In genomic region chr14:17917899-17918298, GRCm38 (mm10) we compare ENCODE assay signal across 15 mouse cellular contexts.
DNase-seq lines count a peak whose midpoint lies in the region; ATAC-seq and TF ChIP-seq lines count a peak whose summit lies in the region.
"Had no signal": no experiment of that assay in that cellular context is flagged by ENCODE, and none has a peak within 500 bp of the region (broad histone marks: within the 10 kb centered on the region; RNA-seq: fewer than 3 reads in every experiment).

No protein-coding gene starts in this region.

- no peaks in the 10 kb centered on the region for H3K36me3 ChIP-seq in hindbrain, embryonic 14.5 days (replicated peaks; ENCODE audit: control insufficient read depth, insufficient read depth)
- H3K36me3 ChIP-seq in hindbrain, embryonic 10.5 days = no peaks in the 10 kb centered on the region
- no peaks in the 10 kb centered on the region for H3K36me3 ChIP-seq in midbrain, embryonic 12.5 days
- H3K36me3 ChIP-seq: embryonic facial prominence, embryonic 13.5 days; heart, embryonic 13.5 days; neural tube, embryonic 13.5 days had no signal

- no peaks in the 10 kb centered on the region for H3K27me3 ChIP-seq in hindbrain, embryonic 14.5 days (ENCODE audit: control insufficient read depth, insufficient read depth, low read length)
- no peaks in the 10 kb centered on the region for H3K27me3 ChIP-seq in hindbrain, embryonic 10.5 days (ENCODE audit: insufficient read depth, poor library complexity, severe bottlenecking)
- H3K27me3 ChIP-seq in midbrain, embryonic 12.5 days = no peaks in the 10 kb centered on the region
- H3K27me3 ChIP-seq: embryonic facial prominence, embryonic 13.5 days; heart, embryonic 13.5 days; megakaryocyte, embryonic 14.5 days; neural tube, embryonic 13.5 days had no signal

- H3K4me1 ChIP-seq in hindbrain, embryonic 14.5 days (replicated peaks; ENCODE audit: control insufficient read depth, insufficient read depth, low read length) = no peaks in the 10 kb centered on the region
- H3K4me1 ChIP-seq in hindbrain, embryonic 10.5 days (replicated peaks) = no peaks in the 10 kb centered on the region
- peaks cover 12% of the 10 kb centered on the region for H3K4me1 ChIP-seq in embryonic fibroblast, embryonic 13.5 days (ENCODE audit: control insufficient read depth, insufficient read depth, low read length)
- H3K4me1 ChIP-seq in midbrain, embryonic 12.5 days = 0 out of 2 replicates have a peak, but pooled peaks cover 3% of the 10 kb centered on the region
- H3K4me1 ChIP-seq: embryonic facial prominence, embryonic 13.5 days; heart, embryonic 13.5 days; megakaryocyte, embryonic 14.5 days; neural tube, embryonic 13.5 days had no signal

- no peak overlapping the region for H3K9ac ChIP-seq in hindbrain, embryonic 14.5 days
- H3K9ac ChIP-seq in midbrain, embryonic 12.5 days (replicated peaks) = no peak overlapping the region
- H3K9ac ChIP-seq: embryonic facial prominence, embryonic 13.5 days; heart, embryonic 13.5 days; neural tube, embryonic 13.5 days had no signal

- ATAC-seq in hindbrain, embryonic 14.5 days (ENCODE audit: low FRiP score) = 0 out of 2 replicates have a peak, but pooled peaks have one; percentile 41
- ATAC-seq in midbrain, embryonic 12.5 days (ENCODE audit: low FRiP score, low read depth) = peak; percentile 72
- ATAC-seq in activated CD4-positive, CD25-positive, alpha-beta regulatory T cell, adult 4 months = no peak

- TF ChIP-seq CTCF in embryonic fibroblast, embryonic 13.5 days (IDR thresholded peaks at IDR 0.05; ENCODE audit: borderline replicate concordance, insufficient read depth, low read length) = no peak

- no peak overlapping the region for H3K4me3 ChIP-seq in hindbrain, embryonic 14.5 days (replicated peaks; ENCODE audit: low read length)
- H3K4me3 ChIP-seq in hindbrain, embryonic 10.5 days = no peak overlapping the region
- H3K4me3 ChIP-seq in embryonic fibroblast, embryonic 13.5 days (ENCODE audit: insufficient read depth, low read length) = no peak overlapping the region
- no peak overlapping the region for H3K4me3 ChIP-seq in midbrain, embryonic 12.5 days
- H3K4me3 ChIP-seq: embryonic facial prominence, embryonic 13.5 days; heart, embryonic 13.5 days; megakaryocyte, embryonic 14.5 days; neural tube, embryonic 13.5 days had no signal

- H3K4me2 ChIP-seq in hindbrain, embryonic 14.5 days (replicated peaks) = no peak overlapping the region
- no peak overlapping the region for H3K4me2 ChIP-seq in midbrain, embryonic 12.5 days (replicated peaks)
- H3K4me2 ChIP-seq: embryonic facial prominence, embryonic 13.5 days; heart, embryonic 13.5 days; neural tube, embryonic 13.5 days had no signal

- no peak for TF ChIP-seq POLR2A in embryonic fibroblast, embryonic 13.5 days (IDR thresholded peaks at IDR 0.05; ENCODE audit: low read depth, low read length)

- DNase-seq in hindbrain, embryonic 14.5 days (ENCODE audit: low spot score) = no peak
- DNase-seq in hindbrain, embryonic 10.5 days (ENCODE audit: low spot score) = no peak
- peak; percentile 93 for DNase-seq in Muller cell, postnatal 12 days (ENCODE audit: inconsistent ontology term)
- DNase-seq in spleen, postnatal 14 days (ENCODE audit: low spot score in 2 of 2) = no peak
- no peak for DNase-seq in cerebellum, postnatal 25 days
- DNase-seq: adrenal gland, postnatal 36 days; cerebellum, adult 11-12 months had no signal

- H3K27ac ChIP-seq in hindbrain, embryonic 14.5 days = no peak overlapping the region
- no peak overlapping the region for H3K27ac ChIP-seq in hindbrain, embryonic 10.5 days
- peak overlapping the region; percentile 59 for H3K27ac ChIP-seq in embryonic fibroblast, embryonic 13.5 days (ENCODE audit: insufficient read depth, low read length)
- H3K27ac ChIP-seq in midbrain, embryonic 12.5 days (replicated peaks) = no peak overlapping the region
- H3K27ac ChIP-seq: embryonic facial prominence, embryonic 13.5 days; heart, embryonic 13.5 days; kidney, postnatal 0 days; neural tube, embryonic 13.5 days had no signal

- WGBS in hindbrain, embryonic 14.5 days = 34% methylated on average over 3 of the region's 3 CpGs
- WGBS in hindbrain, embryonic 10.5 days = 46% methylated on average over 3 of the region's 3 CpGs
- WGBS in midbrain, embryonic 12.5 days = 29% methylated on average over 3 of the region's 3 CpGs

- H3K9me3 ChIP-seq in hindbrain, embryonic 14.5 days (ENCODE audit: control insufficient read depth, low read length) = no peaks in the 10 kb centered on the region
- H3K9me3 ChIP-seq in hindbrain, embryonic 10.5 days = no peaks in the 10 kb centered on the region
- H3K9me3 ChIP-seq in midbrain, embryonic 12.5 days = no peaks in the 10 kb centered on the region
- H3K9me3 ChIP-seq: embryonic facial prominence, embryonic 13.5 days; heart, embryonic 13.5 days; megakaryocyte, embryonic 14.5 days; neural tube, embryonic 13.5 days had no signal
